Mouse (Mus musculus) embryonic fibroblast, embryonic 13.5 days (primary cell): ENCODE results near the gene Rab11fip5.

Source experiments
- CTCF ChIP-seq: IDR thresholded peaks from 2 replicates; pipeline ENCODE4 v1.5.1; 2011; ENCODE audit warnings: mild to moderate bottlenecking, control low read depth, low read length, moderate library complexity, borderline replicate concordance; ENCODE audit not compliant: insufficient read depth
- POLR2A ChIP-seq: IDR thresholded peaks from 2 replicates; pipeline ENCODE4 v1.6.1; 2011; ENCODE audit warnings: low read depth, mild to moderate bottlenecking, control low read depth, low read length, moderate library complexity

GRCm38 (mm10) chr6:85325109-85325508 lies 49.3 kb downstream of the Rab11fip5 start:
- TF ChIP-seq CTCF (no peak), POLR2A (no peak)
